Mouse (Mus musculus) kidney, embryonic 15.5 days (tissue): ENCODE results near the gene Gm10220. TPM values are rescaled to one million over a fixed set of nuclear protein-coding genes. Genes with fewer than 3 reads are reported as not detected.
"Not testable (repeated sequence)": the region's sequence is repeated elsewhere in the genome, so short reads cannot be mapped to it uniquely, and the experiment has no call there.

Source experiments
- ATAC-seq: fragments of 200-750 bp; cut with Nextera tagmentation; replicated peaks from 2 replicates; pipeline ENCODE4 v1.8.0; 2017; ENCODE audit warnings: moderate TSS enrichment; ENCODE audit not compliant: low FRiP score
- H3K27ac ChIP-seq: fragments of 300-500 bp; sonication (generic); 2 replicates; pipeline ENCODE4 v1.5.1; 2015; ENCODE audit warnings: mild to moderate bottlenecking, inconsistent platforms
- H3K27me3 ChIP-seq: fragments of 300-500 bp; sonication (generic); 2 replicates; pipeline ENCODE4 v1.6.1; 2015; ENCODE audit warnings: inconsistent platforms
- H3K36me3 ChIP-seq: fragments of 300-500 bp; sonication (generic); 2 replicates; pipeline ENCODE4 v1.6.1; 2015; ENCODE audit warnings: inconsistent platforms
- H3K4me1 ChIP-seq: fragments of 300-500 bp; sonication (generic); 2 replicates; pipeline ENCODE4 v1.6.1; 2015; ENCODE audit warnings: inconsistent platforms
- H3K4me2 ChIP-seq: fragments of 300-500 bp; sonication (generic); 2 replicates; pipeline ENCODE4 v1.6.1; 2015; ENCODE audit warnings: moderate library complexity, mild to moderate bottlenecking, inconsistent platforms
- H3K4me3 ChIP-seq: fragments of 300-500 bp; sonication (generic); replicated peaks from 2 replicates; pipeline ENCODE4 v1.5.1; 2015; ENCODE audit warnings: mild to moderate bottlenecking, inconsistent platforms
- H3K9ac ChIP-seq: fragments of 300-500 bp; sonication (generic); 2 replicates; pipeline ENCODE4 v1.6.1; 2015; ENCODE audit warnings: mild to moderate bottlenecking, inconsistent platforms
- H3K9me3 ChIP-seq: fragments of 300-500 bp; sonication (generic); replicated peaks from 2 replicates; pipeline ENCODE4 v1.6.1; 2016; ENCODE audit warnings: inconsistent platforms
- WGBS: fragments of 180-500 bp; shearing (Covaris S2); methylation state at CpG from one replicate; pipeline ENCODE4 v1.1.7; 2015; ENCODE audit warnings: mixed read lengths; 5-methylcytosine and 5-hydroxymethylcytosine counted together
- polyA plus RNA-seq: library from polyadenylated mRNA; unstranded; fragments of >200 nt; fragmentation: Nextera tagmentation; extraction: Ambion mirVana; gene quantifications from 2 replicates; pipeline ENCODE4 v1.2.1, GENCODE M21; 2015

Gm10220 gene
- polyA plus RNA-seq: not detected in 2 replicates

GRCm38 (mm10) chr5:26121321-26121720, at the start of gene Gm10220:
Gene Gm10220 (minus strand): TSS chr5:26121421.
- not testable (repeated sequence) for H3K36me3 ChIP-seq, H3K4me1 ChIP-seq, H3K9me3 ChIP-seq, H3K9ac ChIP-seq, ATAC-seq, H3K4me3 ChIP-seq, H3K4me2 ChIP-seq, H3K27me3 ChIP-seq, H3K27ac ChIP-seq
- no CpG with 5 or more reads among the region's 3 CpGs for WGBS

- Histone ChIP-seq H3K4me1 (no peaks in the 10 kb centered on the region), H3K4me3 (no peak overlapping the region), H3K27me3 (no peaks in the 10 kb centered on the region), H3K36me3 (no peaks in the 10 kb centered on the region), H3K27ac (no peak overlapping the region), H3K9me3 (no peaks in the 10 kb centered on the region), H3K9ac (no peak overlapping the region), H3K4me2 (no peak overlapping the region)
- 75% methylated on average over 1 of the region's 1 CpGs for WGBS
- no peak for ATAC-seq
These were observed 48.6 kb upstream of the Gm10220 start for GRCm38 (mm10) chr5:26169855-26170254.

- 92% methylated on average over 5 of the region's 5 CpGs for WGBS
- Histone ChIP-seq H3K27ac (no peak overlapping the region), H3K4me3 (no peak overlapping the region), H3K36me3 (no peaks in the 10 kb centered on the region), H3K9ac (no peak overlapping the region), H3K4me2 (no peak overlapping the region), H3K9me3 (no peaks in the 10 kb centered on the region), H3K27me3 (no peaks in the 10 kb centered on the region), H3K4me1 (no peaks in the 10 kb centered on the region)
- no peak for ATAC-seq
These were observed 44.6 kb upstream of the Gm10220 start for GRCm38 (mm10) chr5:26165791-26166165.

- no peak overlapping the region for H3K27ac ChIP-seq
- WGBS: 83% methylated on average over 8 of the region's 8 CpGs
- H3K4me2 ChIP-seq: no peak overlapping the region
- H3K36me3 ChIP-seq: no peaks in the 10 kb centered on the region
- ATAC-seq: no peak
- H3K9me3 ChIP-seq: no peaks in the 10 kb centered on the region
- no peak overlapping the region for H3K9ac ChIP-seq
- no peaks in the 10 kb centered on the region for H3K4me1 ChIP-seq
- no peaks in the 10 kb centered on the region for H3K27me3 ChIP-seq
- no peak overlapping the region for H3K4me3 ChIP-seq
These were observed 44.0 kb upstream of the Gm10220 start for GRCm38 (mm10) chr5:26165036-26165790.

- Histone ChIP-seq H3K4me3 (no peak overlapping the region), H3K9me3 (no peaks in the 10 kb centered on the region), H3K9ac (no peak overlapping the region), H3K27me3 (no peaks in the 10 kb centered on the region), H3K4me2 (no peak overlapping the region), H3K4me1 (no peaks in the 10 kb centered on the region), H3K27ac (no peak overlapping the region), H3K36me3 (no peaks in the 10 kb centered on the region)
- no peak for ATAC-seq
- 75% methylated on average over 10 of the region's 10 CpGs for WGBS
These were observed 36.4 kb upstream of the Gm10220 start for GRCm38 (mm10) chr5:26157396-26158170.

GRCm38 (mm10) chr5:26142891-26143290, 21.7 kb upstream of the Gm10220 start:
- no peak overlapping the region for H3K4me2 ChIP-seq
- H3K27ac ChIP-seq: no peak overlapping the region
- no peak for ATAC-seq
- H3K4me3 ChIP-seq: no peak overlapping the region
- no peak overlapping the region for H3K9ac ChIP-seq
- H3K9me3 ChIP-seq: no peaks in the 10 kb centered on the region
- WGBS: 57% methylated on average over 6 of the region's 6 CpGs
- H3K36me3 ChIP-seq: no peaks in the 10 kb centered on the region
- no peaks in the 10 kb centered on the region for H3K4me1 ChIP-seq
- no peaks in the 10 kb centered on the region for H3K27me3 ChIP-seq

- ATAC-seq, H3K9me3 ChIP-seq, H3K4me3 ChIP-seq, H3K27ac ChIP-seq, H3K27me3 ChIP-seq, H3K36me3 ChIP-seq, H3K4me1 ChIP-seq, H3K9ac ChIP-seq, H3K4me2 ChIP-seq: not testable (repeated sequence)
- WGBS: no CpG with 5 or more reads among the region's 3 CpGs
These were observed 16.0 kb downstream of the Gm10220 start, which contains the start of gene 5031410I06Rik for GRCm38 (mm10) chr5:26105262-26105661. Gene 5031410I06Rik (minus strand): TSS chr5:26105362.

DNA sequence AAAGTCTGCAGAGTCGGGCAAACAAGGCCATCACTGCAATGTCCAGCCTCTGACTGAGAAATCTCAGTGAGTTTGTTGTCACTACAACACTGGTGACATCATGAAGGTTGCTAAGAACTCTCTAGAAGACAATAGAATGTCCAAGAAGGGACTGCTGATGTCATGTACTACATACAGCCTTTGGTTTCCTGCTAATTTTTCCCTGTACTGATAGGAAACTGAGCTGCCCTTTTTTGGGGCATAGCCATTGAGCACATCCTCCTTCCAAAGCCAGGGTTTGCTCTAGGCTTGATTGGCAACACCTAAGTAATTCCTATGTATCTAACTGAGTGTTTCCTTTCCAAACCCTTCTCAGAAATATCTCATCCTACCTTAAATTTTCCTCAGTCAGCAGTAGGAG, 32.0 kb downstream of the Gm10220 start, which contains the start of gene Gm10471:
Gene Gm10471 (minus strand): TSS at position 101 of the 400 bp plus-strand sequence.
- not testable (repeated sequence) for H3K4me1 ChIP-seq, H3K9me3 ChIP-seq, H3K4me3 ChIP-seq, H3K27me3 ChIP-seq, H3K4me2 ChIP-seq, H3K9ac ChIP-seq, ATAC-seq, H3K27ac ChIP-seq, H3K36me3 ChIP-seq
- WGBS: 79% methylated on average over 1 of the region's 1 CpGs

GRCm38 (mm10) chr5:26079023-26079422, 42.2 kb downstream of the Gm10220 start:
- H3K36me3 ChIP-seq, H3K4me3 ChIP-seq, H3K4me2 ChIP-seq, H3K4me1 ChIP-seq, H3K27me3 ChIP-seq, ATAC-seq, H3K27ac ChIP-seq, H3K9ac ChIP-seq, H3K9me3 ChIP-seq: not testable (repeated sequence)

DNA sequence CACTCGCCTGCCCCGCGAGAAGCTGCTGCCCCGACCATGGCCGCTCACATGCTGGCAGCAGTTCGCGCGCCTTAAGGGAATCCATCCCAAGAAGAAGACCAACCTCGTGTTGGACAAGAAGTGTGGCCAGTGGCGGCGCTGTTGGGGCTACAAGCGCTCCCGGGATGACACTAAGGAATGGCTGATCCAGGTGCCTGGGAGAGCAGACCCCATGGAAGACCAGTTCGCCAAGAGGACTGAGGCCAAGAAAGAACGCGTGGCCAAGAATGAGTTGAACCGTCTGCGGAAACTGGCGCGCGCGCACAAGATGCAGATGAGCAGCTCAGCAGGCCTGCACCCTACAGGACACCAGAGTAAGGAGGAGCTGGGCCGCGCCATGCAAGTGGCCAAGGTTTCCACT, 50.5 kb downstream of the Gm10220 start:
- H3K27me3 ChIP-seq: no peaks in the 10 kb centered on the region
- H3K27ac ChIP-seq: no peak overlapping the region
- no peaks in the 10 kb centered on the region for H3K36me3 ChIP-seq
- H3K4me2 ChIP-seq: no peak overlapping the region
- H3K4me3 ChIP-seq: no peak overlapping the region
- H3K4me1 ChIP-seq: no peaks in the 10 kb centered on the region
- WGBS: 91% methylated on average over 24 of the region's 24 CpGs
- H3K9me3 ChIP-seq: 0 out of 2 replicates have a peak, but pooled peaks cover 3% of the 10 kb centered on the region
- no peak for ATAC-seq
- no peak overlapping the region for H3K9ac ChIP-seq
